Mouse (Mus musculus): ENCODE measurements around the gene Krt19.

Krt19 gene

DNA sequence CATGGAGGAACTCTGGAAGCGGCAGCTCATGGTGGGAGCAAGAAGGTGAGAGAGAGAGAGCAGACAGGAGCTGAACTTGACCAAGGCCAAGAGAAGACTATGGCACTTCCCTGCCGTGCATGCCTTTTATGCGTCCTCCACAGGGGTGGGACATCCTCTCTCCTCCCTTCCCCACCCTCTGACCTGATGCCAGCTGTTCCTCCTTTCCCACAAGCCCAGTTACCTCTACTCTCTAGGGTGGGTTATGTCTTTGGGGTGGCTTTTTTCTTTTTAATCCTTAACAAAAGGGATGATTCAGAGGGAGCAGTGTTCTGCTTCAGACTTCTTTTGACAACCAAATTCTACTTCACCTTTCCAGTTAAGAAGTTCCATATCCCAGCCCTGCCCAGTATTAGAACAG, 27.0 kb downstream of the Krt19 start, which contains the start of gene Krt13:
Krt13 (minus strand) TSS at position 101 of the 400 bp plus-strand sequence.
- peaks cover 7% of the 10 kb centered on the region; the same call in 1 of the 2 replicates for H3K9me3 ChIP-seq (ENCODE audit: low read length)
- no peaks in the 10 kb centered on the region; the same call in 1 of the 2 replicates for H3K4me1 ChIP-seq (replicated peaks; ENCODE audit: low read depth, low read length)
- H3K27me3 ChIP-seq (ENCODE audit: insufficient read depth, low read length) = peaks cover 22% of the 10 kb centered on the region
- H3K36me3 ChIP-seq (ENCODE audit: insufficient read depth, low read length) = no peaks in the 10 kb centered on the region
- no peak within 1 kb of the TSS for H3K4me3 ChIP-seq (replicated peaks; ENCODE audit: low read length)
- TF ChIP-seq CTCF (conservative IDR thresholded peaks at IDR 0.05; ENCODE audit: low read length) (no peak), POU5F1 (IDR thresholded peaks at IDR 0.05; ENCODE audit: borderline replicate concordance, low read length) (no peak), NANOG (IDR thresholded peaks at IDR 0.05; ENCODE audit: borderline replicate concordance, low read length) (no peak)

DNA sequence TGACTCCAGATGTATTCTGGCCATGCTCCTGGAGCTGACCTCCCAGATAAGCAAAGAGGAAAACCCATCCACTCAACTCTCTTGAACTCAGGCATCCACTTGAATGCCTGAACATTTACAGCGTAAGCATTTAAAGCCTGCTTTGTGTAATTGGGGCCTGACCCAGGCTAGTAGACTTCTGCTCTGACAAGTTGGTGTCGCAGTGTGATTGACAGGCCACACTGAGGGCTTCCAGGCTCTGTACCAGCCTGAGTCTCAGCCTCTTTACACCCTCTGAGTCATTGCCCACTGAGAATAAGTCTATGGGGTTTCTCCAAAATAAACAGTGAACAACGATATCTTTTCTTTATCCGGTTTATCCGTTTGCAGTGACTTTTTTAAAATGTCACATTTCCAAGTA, 28.1 kb downstream of the Krt19 start:
- H3K36me3 ChIP-seq (ENCODE audit: insufficient read depth, low read length) = no peaks in the 10 kb centered on the region
- H3K27me3 ChIP-seq (ENCODE audit: insufficient read depth, low read length) = peaks cover 22% of the 10 kb centered on the region
- H3K4me3 ChIP-seq (replicated peaks; ENCODE audit: low read length) = no peak overlapping the region
- TF ChIP-seq NANOG (IDR thresholded peaks at IDR 0.05; ENCODE audit: borderline replicate concordance, low read length) = no peak
- no peak for TF ChIP-seq POU5F1 (IDR thresholded peaks at IDR 0.05; ENCODE audit: borderline replicate concordance, low read length)
- no peak for TF ChIP-seq CTCF (conservative IDR thresholded peaks at IDR 0.05; ENCODE audit: low read length)
- peaks cover 7% of the 10 kb centered on the region; the same call in 1 of the 2 replicates for H3K9me3 ChIP-seq (ENCODE audit: low read length)
- peaks cover 9% of the 10 kb centered on the region for H3K4me1 ChIP-seq (replicated peaks; ENCODE audit: low read depth, low read length)

DNA sequence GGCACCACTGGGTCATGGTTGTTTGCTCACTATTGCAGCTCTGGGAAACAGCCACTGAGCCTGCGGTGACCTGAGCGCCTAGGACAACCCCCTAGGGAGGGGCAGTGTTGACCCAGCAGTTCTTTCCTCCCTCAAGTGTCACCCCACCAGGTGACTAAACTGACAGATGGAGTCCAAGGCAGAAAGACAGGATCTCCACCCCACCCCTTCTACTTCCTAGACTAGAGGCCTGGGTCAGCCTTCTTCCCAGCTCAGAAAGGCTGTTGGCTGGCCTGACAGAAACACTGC, 34.8 kb downstream of the Krt19 start:
- H3K9me3 ChIP-seq (ENCODE audit: low read length) = 0 out of 2 replicates have a peak, but pooled peaks cover 2% of the 10 kb centered on the region
- peaks cover 2% of the 10 kb centered on the region; the same call in 1 of the 2 replicates for H3K27me3 ChIP-seq (ENCODE audit: insufficient read depth, low read length)
- no peak overlapping the region for H3K4me3 ChIP-seq (replicated peaks; ENCODE audit: low read length)
- TF ChIP-seq CTCF (conservative IDR thresholded peaks at IDR 0.05; ENCODE audit: low read length) (no peak), POU5F1 (IDR thresholded peaks at IDR 0.05; ENCODE audit: borderline replicate concordance, low read length) (no peak), NANOG (IDR thresholded peaks at IDR 0.05; ENCODE audit: borderline replicate concordance, low read length) (no peak)
- peaks cover 9% of the 10 kb centered on the region; the same call in 1 of the 2 replicates for H3K4me1 ChIP-seq (replicated peaks; ENCODE audit: low read depth, low read length)
- H3K36me3 ChIP-seq (ENCODE audit: insufficient read depth, low read length) = no peaks in the 10 kb centered on the region

DNA sequence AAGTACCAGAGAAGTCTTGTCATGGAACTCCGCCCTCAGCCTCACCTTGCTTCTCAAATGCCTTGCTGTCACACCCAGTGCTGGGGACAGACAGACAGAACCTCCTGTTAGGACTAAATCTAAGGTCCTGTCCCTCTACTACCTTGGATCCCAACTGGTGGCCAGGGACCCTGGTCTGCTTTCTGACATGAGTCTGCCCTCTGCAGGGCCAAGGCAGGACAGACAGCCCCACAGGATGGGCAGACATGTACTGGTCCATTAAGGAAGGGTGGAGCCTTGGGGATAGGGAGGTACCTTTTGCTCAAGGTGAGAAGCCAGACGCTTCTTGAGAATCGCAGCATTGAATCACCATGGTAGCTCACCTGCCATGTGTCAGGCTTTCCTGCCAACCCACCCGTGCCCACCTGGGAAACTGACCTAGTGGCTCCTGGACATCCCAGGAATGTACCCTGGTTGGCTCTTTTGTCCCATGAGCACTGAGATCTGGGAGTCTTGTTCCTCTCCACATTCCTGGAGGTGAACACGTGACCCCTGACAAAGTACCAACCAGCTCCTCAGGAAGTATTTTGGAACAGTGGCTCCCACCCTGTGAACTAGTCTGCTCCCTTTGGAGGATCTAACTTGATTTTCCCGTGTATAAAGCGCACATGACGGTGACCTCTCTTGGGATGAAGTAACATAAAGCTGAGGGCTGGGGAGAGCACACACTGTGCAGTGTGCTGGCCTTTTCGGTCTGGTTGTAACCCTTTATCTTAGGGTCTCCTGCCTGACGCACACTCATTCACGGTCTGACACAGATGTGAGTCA, 35.3 kb downstream of the Krt19 start:
- no peaks in the 10 kb centered on the region for H3K27me3 ChIP-seq (ENCODE audit: insufficient read depth, low read length)
- no peak overlapping the region for H3K4me3 ChIP-seq (replicated peaks; ENCODE audit: low read length)
- H3K9me3 ChIP-seq (ENCODE audit: low read length) = 0 out of 2 replicates have a peak, but pooled peaks cover 2% of the 10 kb centered on the region
- no peaks in the 10 kb centered on the region for H3K36me3 ChIP-seq (ENCODE audit: insufficient read depth, low read length)
- TF ChIP-seq NANOG (IDR thresholded peaks at IDR 0.05; ENCODE audit: borderline replicate concordance, low read length) = no peak
- no peak for TF ChIP-seq POU5F1 (IDR thresholded peaks at IDR 0.05; ENCODE audit: borderline replicate concordance, low read length)
- no peak for TF ChIP-seq CTCF (conservative IDR thresholded peaks at IDR 0.05; ENCODE audit: low read length)
- H3K4me1 ChIP-seq (replicated peaks; ENCODE audit: low read depth, low read length) = peaks cover 9% of the 10 kb centered on the region; the same call in 1 of the 2 replicates

DNA sequence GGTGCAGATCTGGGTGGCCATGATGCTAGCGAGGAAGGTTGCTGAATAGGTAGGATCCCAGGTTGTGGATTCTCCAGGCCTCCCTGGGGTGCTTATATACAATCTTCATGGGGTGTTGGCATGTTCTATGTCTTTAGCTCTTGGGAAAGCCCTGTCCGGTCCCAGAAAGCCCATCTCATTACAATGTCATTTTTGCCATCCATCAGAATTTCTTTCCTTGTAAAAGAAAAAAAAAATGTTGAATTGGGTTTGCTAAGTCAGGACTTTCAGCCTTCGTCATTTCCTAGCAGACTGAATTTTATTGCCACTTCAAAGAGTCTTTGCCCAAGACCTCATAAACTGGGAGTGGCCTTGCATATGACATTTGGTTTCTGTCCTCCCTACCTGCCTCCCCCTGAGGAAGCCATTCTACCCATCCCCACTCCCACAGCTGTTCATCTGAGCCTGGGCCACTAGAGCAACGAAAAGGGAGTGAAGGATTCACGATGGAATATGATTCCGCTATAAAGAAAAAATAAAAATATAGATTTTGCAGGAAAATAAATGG, 42.8 kb downstream of the Krt19 start, which contains the start of gene Krt36:
Krt36 (minus strand) TSS at position 51 of the 547 bp plus-strand sequence.
- TF ChIP-seq POU5F1 (IDR thresholded peaks at IDR 0.05; ENCODE audit: borderline replicate concordance, low read length) (no peak), CTCF (conservative IDR thresholded peaks at IDR 0.05; ENCODE audit: low read length) (no peak)
- H3K4me3 ChIP-seq (replicated peaks; ENCODE audit: low read length) = no peak within 1 kb of the TSS
- no peaks in the 10 kb centered on the region for H3K9me3 ChIP-seq (ENCODE audit: low read length)
- no peaks in the 10 kb centered on the region for H3K36me3 ChIP-seq (ENCODE audit: insufficient read depth, low read length)
- no peaks in the 10 kb centered on the region for H3K4me1 ChIP-seq (replicated peaks; ENCODE audit: low read depth, low read length)
- H3K27me3 ChIP-seq (ENCODE audit: insufficient read depth, low read length) = peaks cover 9% of the 10 kb centered on the region

DNA sequence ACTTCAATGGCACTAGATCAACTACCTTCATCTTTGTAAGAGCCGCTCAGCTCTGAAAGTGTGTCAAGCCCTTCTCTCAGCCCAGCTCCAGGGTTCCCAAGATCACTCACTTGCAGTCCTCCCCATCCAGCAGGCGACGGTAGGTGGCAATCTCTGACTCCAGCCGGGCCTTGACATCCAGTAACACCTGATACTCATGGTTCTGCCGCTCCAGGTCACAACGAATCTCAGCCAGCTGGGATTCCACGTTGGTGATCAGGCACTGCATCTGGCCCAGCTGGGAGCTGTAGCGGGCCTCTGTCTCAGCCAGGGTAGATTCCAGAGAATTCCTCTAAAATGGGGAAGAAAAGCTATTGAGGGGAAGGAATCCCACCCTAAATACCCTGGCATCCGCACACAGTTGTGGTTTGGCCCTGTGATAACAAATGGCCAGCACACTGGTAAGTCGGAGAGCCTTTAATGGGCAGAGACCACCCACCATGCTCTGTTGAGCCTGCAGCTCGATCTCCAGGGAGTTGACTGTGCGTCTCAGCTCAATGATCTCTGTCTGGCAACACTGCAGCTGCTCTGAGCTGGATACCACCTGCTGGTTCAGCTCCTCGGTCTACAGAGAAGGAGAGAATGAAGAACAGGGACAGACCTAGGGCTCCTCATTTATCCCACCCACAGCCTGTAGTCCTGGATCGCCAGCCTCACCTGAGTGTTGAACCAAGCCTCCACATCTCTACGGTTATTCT, 45.6 kb downstream of the Krt19 start:
- TF ChIP-seq POU5F1 (IDR thresholded peaks at IDR 0.05; ENCODE audit: borderline replicate concordance, low read length) (no peak), CTCF (conservative IDR thresholded peaks at IDR 0.05; ENCODE audit: low read length) (no peak), NANOG (IDR thresholded peaks at IDR 0.05; ENCODE audit: borderline replicate concordance, low read length) (no peak)

DNA sequence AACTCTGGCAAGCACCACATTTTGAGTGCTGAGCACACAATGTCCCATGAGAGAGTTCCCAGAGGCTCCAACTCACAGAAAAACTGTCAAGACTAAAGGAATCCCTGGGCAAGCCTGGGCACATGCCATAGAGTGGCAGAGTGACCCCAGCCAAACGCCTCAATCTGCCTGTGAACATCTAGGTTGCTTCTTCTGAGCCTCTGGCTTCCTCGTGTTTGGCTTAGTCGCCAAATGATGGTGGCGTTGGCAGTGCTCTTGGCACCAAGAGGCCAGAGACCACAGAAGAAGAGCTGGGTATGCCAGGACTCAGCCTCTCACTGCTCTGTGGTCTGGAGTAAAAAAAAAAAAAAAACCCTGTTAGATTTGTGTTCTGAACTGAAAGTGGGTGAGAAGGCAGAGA, 48.1 kb downstream of the Krt19 start:
- no peaks in the 10 kb centered on the region for H3K4me1 ChIP-seq (replicated peaks; ENCODE audit: low read depth, low read length)
- TF ChIP-seq CTCF (conservative IDR thresholded peaks at IDR 0.05; ENCODE audit: low read length) (no peak), POU5F1 (IDR thresholded peaks at IDR 0.05; ENCODE audit: borderline replicate concordance, low read length) (no peak), NANOG (IDR thresholded peaks at IDR 0.05; ENCODE audit: borderline replicate concordance, low read length) (no peak)
- H3K9me3 ChIP-seq (ENCODE audit: low read length) = no peaks in the 10 kb centered on the region
- H3K36me3 ChIP-seq (ENCODE audit: insufficient read depth, low read length) = no peaks in the 10 kb centered on the region
- peaks cover 9% of the 10 kb centered on the region for H3K27me3 ChIP-seq (ENCODE audit: insufficient read depth, low read length)
- no peak overlapping the region for H3K4me3 ChIP-seq (replicated peaks; ENCODE audit: low read length)

More for the DNA sequence above, 45.6 kb downstream of the Krt19 start:
- H3K4me1 ChIP-seq (replicated peaks; ENCODE audit: low read depth, low read length) = no peaks in the 10 kb centered on the region
- H3K4me3 ChIP-seq (replicated peaks; ENCODE audit: low read length) = no peak overlapping the region
- peaks cover 9% of the 10 kb centered on the region for H3K27me3 ChIP-seq (ENCODE audit: insufficient read depth, low read length)
- H3K36me3 ChIP-seq (ENCODE audit: insufficient read depth, low read length) = no peaks in the 10 kb centered on the region
- H3K9me3 ChIP-seq (ENCODE audit: low read length) = no peaks in the 10 kb centered on the region

DNA sequence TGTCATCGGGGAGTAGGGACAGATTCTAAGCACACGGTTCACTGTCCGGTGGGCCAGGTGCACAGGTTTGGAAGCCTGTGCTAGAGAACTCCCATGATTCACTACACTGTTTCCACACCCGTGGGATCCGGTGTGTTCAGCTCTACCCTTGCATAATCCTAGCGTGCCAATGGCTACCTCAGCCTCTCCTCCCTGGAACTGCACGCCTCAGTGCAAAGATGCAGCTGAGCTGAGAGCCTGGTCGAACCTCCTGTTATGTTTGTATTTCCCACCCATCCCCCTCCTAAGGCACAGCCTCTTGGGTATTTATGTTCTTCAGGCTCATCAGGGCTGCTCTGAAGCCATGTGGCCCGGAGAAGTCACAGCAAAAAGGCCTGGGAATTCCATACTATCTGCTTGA, 50.6 kb downstream of the Krt19 start:
- no peak overlapping the region for H3K4me3 ChIP-seq (replicated peaks; ENCODE audit: low read length)
- no peaks in the 10 kb centered on the region for H3K4me1 ChIP-seq (replicated peaks; ENCODE audit: low read depth, low read length)
- peaks cover 3% of the 10 kb centered on the region; the same call in 1 of the 2 replicates for H3K27me3 ChIP-seq (ENCODE audit: insufficient read depth, low read length)
- H3K36me3 ChIP-seq (ENCODE audit: insufficient read depth, low read length) = no peaks in the 10 kb centered on the region
- H3K9me3 ChIP-seq (ENCODE audit: low read length) = no peaks in the 10 kb centered on the region
- TF ChIP-seq CTCF (conservative IDR thresholded peaks at IDR 0.05; ENCODE audit: low read length) (no peak), NANOG (IDR thresholded peaks at IDR 0.05; ENCODE audit: borderline replicate concordance, low read length) (no peak), POU5F1 (IDR thresholded peaks at IDR 0.05; ENCODE audit: borderline replicate concordance, low read length) (no peak)
